Mouse (Mus musculus): ENCODE measurements around the gene Cacng4. TPM values are rescaled to one million over a fixed set of nuclear protein-coding genes. Genes with fewer than 3 reads are reported as not detected.
A peak's percentile ranks its signal among the peaks of the same experiment; 100 is the strongest.

Gene Cacng4
- total and polyA plus RNA-seq, 2 experiments from 2014 or later: 58.4 to 112 TPM

DNA sequence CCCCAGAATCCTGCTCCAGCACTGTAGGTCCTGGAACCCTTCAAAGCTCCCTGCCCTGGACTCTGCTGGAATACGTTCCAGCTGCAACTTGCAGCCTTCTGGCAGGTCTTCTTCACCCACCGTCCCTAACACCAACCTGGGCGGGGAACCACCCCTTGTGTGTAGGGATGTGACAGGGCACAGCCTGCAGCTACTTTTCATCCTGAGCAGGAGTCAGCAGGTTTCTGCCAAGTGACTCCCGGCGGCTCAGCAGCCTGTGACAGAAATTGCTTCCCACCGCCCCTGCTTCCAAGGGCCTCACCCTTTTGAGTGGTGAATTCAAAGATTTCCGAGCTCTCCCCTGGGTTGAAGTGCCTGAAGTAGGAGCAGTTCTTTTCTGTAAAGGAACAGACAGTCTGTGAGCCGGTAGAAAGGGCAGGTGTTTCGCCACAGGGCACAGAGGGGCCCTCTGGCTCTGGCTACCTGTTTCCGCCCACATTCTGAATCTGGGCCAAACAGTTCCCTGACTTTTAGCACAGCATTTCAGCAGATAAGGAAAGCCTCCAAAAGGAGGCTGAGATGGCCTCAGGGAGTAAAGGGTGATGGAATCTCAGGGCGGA lies 88.8 kb downstream of the Cacng4 start:
- TF ChIP-seq CTCF (IDR thresholded peaks at IDR 0.05): no peak
- Histone ChIP-seq H3K27me3 (ENCODE audit: insufficient read depth, low read length) (no peaks in the 10 kb centered on the region; the same call in 1 of the 2 replicates), H3K4me1 (ENCODE audit: insufficient read depth, low read length) (0 out of 2 replicates have a peak, but pooled peaks cover 9% of the 10 kb centered on the region), H3K4me2 (ENCODE audit: low read depth, low read length, poor library complexity, severe bottlenecking) (no peak overlapping the region), H3K9ac (replicated peaks; ENCODE audit: low read length, poor library complexity, severe bottlenecking) (no peak overlapping the region), H3K9me3 (ENCODE audit: low read length) (no peaks in the 10 kb centered on the region), H3K36me3 (ENCODE audit: insufficient read depth, low read length) (no peaks in the 10 kb centered on the region), H3K4me3 (ENCODE audit: low read depth, low read length) (no peak overlapping the region), H3K27ac (ENCODE audit: low read depth, low read length) (no peak overlapping the region)
- 54% methylated on average over 11 of the region's 11 CpGs for WGBS
- DNase-seq (ENCODE audit: low spot score): no peak
- ATAC-seq (ENCODE audit: low FRiP score): peak; percentile 34; the same call in 1 of the 2 replicates

DNA sequence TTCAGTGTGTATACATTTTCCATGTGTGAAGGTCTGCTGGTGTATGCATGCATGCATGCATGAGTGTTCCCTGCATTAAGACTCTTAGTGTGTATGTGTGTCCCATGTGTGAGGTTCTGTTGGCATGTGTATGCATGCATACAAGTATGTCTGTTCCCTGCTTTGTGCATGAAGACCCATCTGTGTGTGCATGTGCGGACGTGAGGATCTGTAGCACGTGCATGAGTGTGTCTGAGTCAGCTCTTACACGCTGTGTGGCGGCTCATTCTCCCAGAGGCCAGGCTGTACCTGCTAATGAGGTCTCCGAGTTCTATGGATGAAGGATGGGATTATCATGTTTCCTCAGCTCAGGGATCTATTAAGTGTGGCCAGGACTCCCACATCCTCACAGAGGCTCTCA lies 89.3 kb downstream of the Cacng4 start:
- no peak for DNase-seq (ENCODE audit: low spot score)
- Histone ChIP-seq H3K4me2 (ENCODE audit: low read depth, low read length, poor library complexity, severe bottlenecking) (no peak overlapping the region), H3K9ac (replicated peaks; ENCODE audit: low read length, poor library complexity, severe bottlenecking) (no peak overlapping the region), H3K4me3 (ENCODE audit: low read depth, low read length) (no peak overlapping the region), H3K36me3 (ENCODE audit: insufficient read depth, low read length) (no peaks in the 10 kb centered on the region), H3K27ac (ENCODE audit: low read depth, low read length) (no peak overlapping the region), H3K27me3 (ENCODE audit: insufficient read depth, low read length) (no peaks in the 10 kb centered on the region), H3K4me1 (ENCODE audit: insufficient read depth, low read length) (0 out of 2 replicates have a peak, but pooled peaks cover 9% of the 10 kb centered on the region), H3K9me3 (ENCODE audit: low read length) (no peaks in the 10 kb centered on the region)
- no peak for TF ChIP-seq CTCF (IDR thresholded peaks at IDR 0.05)
- WGBS: 38% methylated on average over 6 of the region's 6 CpGs
- 0 out of 2 replicates have a peak, but pooled peaks have one; percentile 38 for ATAC-seq (ENCODE audit: low FRiP score)

DNA sequence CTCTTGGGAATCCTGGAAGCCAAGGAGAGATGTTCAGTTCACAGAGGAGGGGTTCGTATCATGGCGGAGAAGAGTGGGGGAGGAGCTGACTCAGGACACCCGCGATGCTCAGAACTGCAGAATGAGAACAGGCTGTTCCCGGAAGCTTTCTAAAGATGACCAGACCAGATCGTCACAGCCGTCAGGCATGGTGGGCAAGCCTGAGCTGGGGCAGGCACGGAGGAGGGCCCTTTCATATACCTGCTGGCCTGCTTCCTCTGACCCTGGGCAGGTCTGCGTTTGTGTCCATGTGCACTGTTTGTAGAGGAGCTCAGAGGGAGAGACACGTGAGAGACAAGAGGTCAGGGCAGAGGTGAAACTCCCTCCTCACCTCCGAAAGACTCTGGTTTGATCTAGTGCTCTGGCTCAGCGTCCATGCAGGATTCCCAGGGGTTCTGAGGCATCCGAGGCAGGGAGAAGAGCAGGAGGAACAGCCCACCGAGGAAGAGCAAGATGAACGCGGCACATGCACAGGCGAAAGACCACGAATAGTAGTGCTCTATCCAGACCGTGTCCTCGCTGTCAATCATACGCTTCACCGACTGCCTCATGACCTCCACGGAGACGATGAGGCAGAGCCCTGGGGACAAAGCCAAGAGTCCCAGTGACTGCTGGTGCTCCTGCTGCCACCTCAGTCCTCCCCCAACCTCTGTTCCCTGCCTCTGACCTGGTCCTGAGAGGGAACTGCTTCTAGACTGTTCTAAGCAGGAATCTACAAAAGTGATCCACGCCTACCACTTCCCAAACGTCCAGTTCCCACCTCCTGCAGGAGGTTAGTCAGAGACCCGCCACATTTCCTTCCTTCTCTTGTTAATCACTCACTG lies 90.9 kb downstream of the Cacng4 start:
- Histone ChIP-seq H3K27me3 (ENCODE audit: insufficient read depth, low read length) (no peaks in the 10 kb centered on the region), H3K4me2 (ENCODE audit: low read depth, low read length, poor library complexity, severe bottlenecking) (no peak overlapping the region), H3K9me3 (ENCODE audit: low read length) (no peaks in the 10 kb centered on the region), H3K4me3 (ENCODE audit: low read depth, low read length) (no peak overlapping the region), H3K36me3 (ENCODE audit: insufficient read depth, low read length) (no peaks in the 10 kb centered on the region), H3K27ac (ENCODE audit: low read depth, low read length) (no peak overlapping the region), H3K9ac (replicated peaks; ENCODE audit: low read length, poor library complexity, severe bottlenecking) (no peak overlapping the region), H3K4me1 (ENCODE audit: insufficient read depth, low read length) (0 out of 2 replicates have a peak, but pooled peaks cover 9% of the 10 kb centered on the region)
- TF ChIP-seq CTCF (IDR thresholded peaks at IDR 0.05): no peak
- ATAC-seq (ENCODE audit: low FRiP score) (0 out of 2 replicates have a peak, but pooled peaks have one; percentile 16), DNase-seq (ENCODE audit: low spot score) (no peak)
- WGBS: 40% methylated on average over 27 of the region's 27 CpGs

GRCm38 (mm10) chr11:107699967-107700366 lies 94.4 kb downstream of the Cacng4 start:
- ATAC-seq (ENCODE audit: low FRiP score) (no peak), DNase-seq (ENCODE audit: low spot score) (no peak)
- Histone ChIP-seq H3K4me3 (ENCODE audit: low read depth, low read length) (no peak overlapping the region), H3K36me3 (ENCODE audit: insufficient read depth, low read length) (no peaks in the 10 kb centered on the region), H3K27me3 (ENCODE audit: insufficient read depth, low read length) (no peaks in the 10 kb centered on the region), H3K4me2 (ENCODE audit: low read depth, low read length, poor library complexity, severe bottlenecking) (no peak overlapping the region), H3K9ac (replicated peaks; ENCODE audit: low read length, poor library complexity, severe bottlenecking) (no peak overlapping the region), H3K4me1 (ENCODE audit: insufficient read depth, low read length) (no peaks in the 10 kb centered on the region), H3K27ac (ENCODE audit: low read depth, low read length) (no peak overlapping the region), H3K9me3 (ENCODE audit: low read length) (no peaks in the 10 kb centered on the region)
- no peak for TF ChIP-seq CTCF (IDR thresholded peaks at IDR 0.05)
- WGBS: 90% methylated on average over 4 of the region's 4 CpGs

DNA sequence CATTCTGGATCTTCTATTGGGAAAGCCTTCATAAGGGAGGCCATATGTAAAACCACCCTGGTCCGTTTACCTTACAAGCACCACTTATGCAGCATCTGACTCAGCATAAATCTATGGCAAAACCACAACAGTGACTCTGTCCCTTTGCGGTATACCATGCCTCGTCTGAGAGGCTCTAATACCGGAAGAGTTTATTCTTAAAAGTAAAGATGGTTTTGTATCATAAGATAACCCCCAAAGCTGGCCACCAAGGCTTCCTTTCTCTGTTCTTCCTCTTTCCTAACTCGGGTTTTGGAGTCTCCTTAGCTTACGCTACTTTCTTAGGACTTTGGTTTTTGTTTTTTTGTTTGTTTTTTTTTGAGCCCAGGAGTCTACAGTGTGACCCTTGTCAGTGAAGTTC lies 101.0 kb downstream of the Cacng4 start:
- WGBS: 84% methylated on average over 6 of the region's 6 CpGs
- H3K36me3 ChIP-seq (ENCODE audit: insufficient read depth, low read length): no peaks in the 10 kb centered on the region
- H3K27ac ChIP-seq (ENCODE audit: low read depth, low read length): no peak overlapping the region
- ATAC-seq (ENCODE audit: low FRiP score) (no peak), DNase-seq (ENCODE audit: low spot score) (no peak)
- no peaks in the 10 kb centered on the region for H3K27me3 ChIP-seq (ENCODE audit: insufficient read depth, low read length)
- no peak for TF ChIP-seq CTCF (IDR thresholded peaks at IDR 0.05)
- H3K9me3 ChIP-seq (ENCODE audit: low read length): no peaks in the 10 kb centered on the region
- H3K4me3 ChIP-seq (ENCODE audit: low read depth, low read length): no peak overlapping the region
- no peaks in the 10 kb centered on the region for H3K4me1 ChIP-seq (ENCODE audit: insufficient read depth, low read length)
- H3K9ac ChIP-seq (replicated peaks; ENCODE audit: low read length, poor library complexity, severe bottlenecking): no peak overlapping the region
- no peak overlapping the region for H3K4me2 ChIP-seq (ENCODE audit: low read depth, low read length, poor library complexity, severe bottlenecking)

DNA sequence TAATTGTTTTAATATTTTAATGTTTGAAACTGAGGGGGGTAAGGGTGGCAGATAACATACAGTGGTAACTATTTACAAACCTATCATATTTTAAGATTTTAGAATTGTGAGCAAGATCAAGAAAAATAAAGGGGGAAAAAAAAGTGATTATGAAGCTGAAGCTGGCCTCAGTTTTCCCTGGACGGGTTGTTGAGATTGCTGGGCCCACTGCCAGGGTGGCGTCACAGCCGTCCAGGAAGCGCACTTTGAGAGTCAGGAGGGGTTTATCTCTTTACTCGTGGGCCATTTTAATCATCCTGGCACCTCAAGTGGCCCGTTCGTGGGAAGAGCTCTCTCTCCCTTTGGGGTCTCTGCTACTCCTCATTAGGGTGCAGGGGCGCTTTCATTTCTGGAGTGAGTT lies 102.8 kb downstream of the Cacng4 start:
- no peaks in the 10 kb centered on the region for H3K27me3 ChIP-seq (ENCODE audit: insufficient read depth, low read length)
- no peak overlapping the region for H3K27ac ChIP-seq (ENCODE audit: low read depth, low read length)
- no peaks in the 10 kb centered on the region for H3K9me3 ChIP-seq (ENCODE audit: low read length)
- no peaks in the 10 kb centered on the region for H3K4me1 ChIP-seq (ENCODE audit: insufficient read depth, low read length)
- DNase-seq (ENCODE audit: low spot score): no peak
- H3K36me3 ChIP-seq (ENCODE audit: insufficient read depth, low read length): peaks cover under 1% of the 10 kb centered on the region
- no peak overlapping the region for H3K4me2 ChIP-seq (ENCODE audit: low read depth, low read length, poor library complexity, severe bottlenecking)
- 63% methylated on average over 8 of the region's 8 CpGs for WGBS
- no peak for ATAC-seq (ENCODE audit: low FRiP score)
- no peak for TF ChIP-seq CTCF (IDR thresholded peaks at IDR 0.05)
- no peak overlapping the region for H3K4me3 ChIP-seq (ENCODE audit: low read depth, low read length)
- no peak overlapping the region for H3K9ac ChIP-seq (replicated peaks; ENCODE audit: low read length, poor library complexity, severe bottlenecking)
